Mouse (Mus musculus) spleen, postnatal 4 days (tissue): ENCODE results near the gene Cul1.

Experiments
- DNase-seq, 2 experiments: peaks; one replicate each; pipeline ENCODE4 v3.0.0; 2022; ENCODE audit warnings: low spot score in 2 of 2

Gene Cul1

DNA sequence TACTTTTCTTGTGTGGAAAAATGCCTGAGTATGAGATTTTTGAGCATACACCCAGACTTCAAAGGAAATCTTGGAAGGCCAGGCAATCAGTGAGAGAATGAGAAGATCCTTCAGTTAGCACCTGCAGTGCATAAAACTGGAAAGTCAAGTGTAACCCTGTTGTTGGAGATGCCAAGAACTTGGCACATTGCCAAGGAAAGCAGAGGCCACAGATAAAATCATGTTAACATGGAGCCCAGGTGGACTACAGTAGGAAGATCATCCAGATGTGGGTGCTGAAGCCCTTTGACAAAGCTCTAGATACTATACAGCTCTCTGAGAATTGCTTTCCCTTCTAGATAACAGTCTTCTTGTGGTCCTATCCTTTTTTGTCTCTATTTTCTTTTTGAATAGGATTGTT is 19.2 kb downstream of the Cul1 start:
- no peak for DNase-seq

DNA sequence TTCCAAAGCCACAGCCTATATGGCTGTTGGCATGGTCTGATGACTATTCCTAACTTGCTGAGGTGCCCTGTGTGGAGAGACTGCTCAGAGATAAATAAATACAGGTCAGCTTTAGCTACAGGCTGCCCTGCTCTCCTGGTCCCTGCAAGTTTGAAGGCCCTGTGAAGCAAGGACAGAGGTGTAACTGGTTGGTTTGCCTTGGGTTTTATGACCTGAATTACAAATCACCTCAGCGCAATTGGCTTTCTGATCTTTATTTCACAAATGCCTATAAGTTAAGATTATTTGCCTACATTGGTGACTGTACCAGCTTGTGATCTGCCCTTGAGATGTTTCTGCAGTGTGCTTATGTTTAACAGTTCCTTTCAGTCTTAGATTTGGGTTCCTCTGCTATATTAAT is 28.8 kb downstream of the Cul1 start:
- DNase-seq: no peak

DNA sequence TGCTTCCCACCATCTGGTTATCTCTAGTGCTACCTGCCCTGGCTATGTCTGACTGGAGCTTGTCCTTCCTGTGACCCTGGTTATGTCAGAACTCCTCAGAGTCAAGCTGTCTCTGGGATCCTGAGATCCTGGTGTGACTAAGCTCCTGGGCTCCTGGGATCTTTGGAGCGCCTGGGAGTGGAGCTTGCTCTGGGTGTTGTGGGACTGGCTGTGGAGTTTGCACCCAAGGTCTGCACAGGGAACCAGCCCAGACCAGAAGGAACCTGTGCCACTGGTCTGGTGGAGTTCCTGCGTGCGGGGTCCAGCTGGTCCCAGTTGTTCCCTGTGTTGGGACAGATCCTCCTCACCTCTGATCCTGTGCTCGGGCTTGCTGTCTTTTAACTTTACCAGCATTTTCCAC is 41.4 kb downstream of the Cul1 start:
- no peak for DNase-seq

DNA sequence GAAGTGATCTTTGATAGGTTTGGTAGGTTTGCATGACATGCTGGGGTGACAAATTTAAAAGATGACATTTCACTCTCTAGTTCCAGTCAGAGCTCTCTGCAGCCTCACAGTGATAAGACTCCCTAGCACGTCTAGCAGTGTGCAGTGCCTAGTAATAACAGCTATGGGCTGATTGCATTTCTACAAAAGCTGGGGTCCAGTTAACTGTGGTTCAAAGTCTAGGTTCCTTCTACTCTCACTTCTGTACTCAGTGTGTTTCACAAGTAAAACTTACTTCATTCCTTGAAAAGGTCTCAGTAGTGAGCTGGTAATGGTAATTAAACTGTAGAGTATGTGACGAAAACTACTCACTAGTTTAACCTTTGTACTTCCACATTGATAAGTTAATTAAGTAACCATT is 66.8 kb downstream of the Cul1 start:
- no peak for DNase-seq

DNA sequence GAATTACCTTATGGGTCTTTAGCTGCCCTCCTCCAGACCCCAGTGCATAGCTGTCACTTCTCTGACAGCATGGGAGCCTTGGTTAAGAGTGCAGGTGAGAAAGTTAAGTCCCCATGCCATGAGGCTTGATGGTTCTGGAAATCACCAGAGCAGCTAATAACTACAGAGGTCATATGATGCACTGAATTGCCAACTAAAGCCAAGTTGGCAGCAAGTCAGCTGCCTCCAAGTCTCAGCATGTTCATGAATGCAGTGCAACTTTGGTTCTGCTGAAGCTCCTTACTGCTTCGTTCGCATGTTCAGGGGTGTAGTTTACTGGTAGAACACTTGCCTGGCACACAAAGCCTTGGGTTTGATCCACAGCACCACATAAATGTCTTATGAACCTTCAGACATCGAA is 69.2 kb downstream of the Cul1 start:
- no peak for DNase-seq

DNA sequence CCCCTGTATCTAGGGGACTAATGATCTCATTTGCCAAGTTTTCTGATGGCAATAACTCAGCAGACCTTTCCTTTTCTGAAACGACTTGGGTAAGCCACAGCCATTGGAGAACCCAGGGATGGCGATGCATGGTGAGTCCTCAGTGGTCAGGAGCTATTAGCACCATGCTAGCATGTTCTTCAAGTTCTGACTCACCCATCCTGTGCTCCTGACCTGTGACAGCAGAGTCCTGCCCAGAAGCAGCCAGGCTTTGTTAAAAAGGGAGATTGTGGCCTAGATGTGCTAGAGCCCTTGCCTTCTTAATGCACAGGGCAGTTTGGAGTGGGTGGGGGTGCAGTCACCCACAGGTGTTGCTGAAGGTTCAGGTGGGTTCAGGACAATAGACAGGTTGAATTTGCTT is 71.8 kb downstream of the Cul1 start:
- DNase-seq: peak in 1 of 2 experiments; percentile 53

DNA sequence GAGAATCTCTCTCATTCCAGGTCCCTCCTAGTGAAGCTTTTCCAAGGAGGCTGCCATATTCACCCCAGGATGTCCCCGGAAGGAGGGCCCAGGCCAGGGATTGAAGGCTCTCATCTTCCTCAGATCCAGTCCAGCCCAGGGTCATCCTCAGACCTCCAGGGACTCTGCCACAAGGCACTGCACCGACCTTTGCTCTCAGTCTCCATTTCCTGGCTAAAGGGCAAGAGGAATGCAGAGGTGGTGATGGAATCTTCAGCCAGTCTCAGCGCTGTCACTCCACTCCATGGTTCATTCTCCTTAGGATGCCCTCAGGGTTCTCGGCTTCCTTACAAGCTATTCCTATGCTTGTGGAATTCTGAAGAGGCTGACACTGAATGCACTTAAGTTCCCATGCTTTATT is 73.2 kb downstream of the Cul1 start:
- DNase-seq: peak in 1 of 2 experiments; percentile 57

DNA sequence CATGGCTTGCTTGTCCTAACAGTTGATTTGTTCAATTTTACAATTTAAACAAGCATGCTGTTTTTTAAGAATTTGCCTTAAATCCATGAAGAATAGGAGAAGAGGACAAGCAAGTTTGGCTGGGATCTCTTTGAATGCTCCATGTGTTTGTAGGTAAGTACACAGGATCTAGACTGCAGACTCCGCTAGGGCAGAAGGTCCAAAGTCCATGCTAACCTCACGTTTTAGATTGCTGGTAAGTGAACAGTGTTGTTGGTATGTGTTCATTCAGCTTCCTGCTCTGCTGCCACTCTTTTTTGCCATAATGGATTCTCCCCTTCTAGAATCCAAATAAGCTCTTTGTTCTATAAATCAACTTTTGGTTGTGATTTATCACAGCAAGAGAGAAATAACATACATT is 73.9 kb downstream of the Cul1 start:
- peak in 1 of 2 experiments; percentile 20 for DNase-seq

DNA sequence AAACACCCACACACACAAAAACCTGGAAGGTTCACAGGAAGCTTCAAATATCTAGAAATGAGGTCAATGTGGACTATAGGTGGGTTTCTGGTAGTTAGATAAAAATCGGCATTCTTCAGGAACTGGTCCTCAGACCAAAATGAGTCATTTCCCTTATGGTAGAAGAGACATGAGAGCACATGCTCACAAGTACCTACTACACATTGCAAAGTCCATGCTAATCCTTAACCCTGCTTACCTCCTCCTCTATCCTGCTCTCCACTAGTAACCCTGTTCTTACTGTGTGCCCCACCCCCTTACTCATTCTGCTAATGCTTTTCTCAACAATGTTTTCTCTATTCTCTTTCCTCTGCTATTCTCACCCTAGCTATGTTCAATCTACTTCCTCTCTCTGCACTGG is 74.5 kb downstream of the Cul1 start:
- DNase-seq: peak in 1 of 2 experiments; percentile 23

DNA sequence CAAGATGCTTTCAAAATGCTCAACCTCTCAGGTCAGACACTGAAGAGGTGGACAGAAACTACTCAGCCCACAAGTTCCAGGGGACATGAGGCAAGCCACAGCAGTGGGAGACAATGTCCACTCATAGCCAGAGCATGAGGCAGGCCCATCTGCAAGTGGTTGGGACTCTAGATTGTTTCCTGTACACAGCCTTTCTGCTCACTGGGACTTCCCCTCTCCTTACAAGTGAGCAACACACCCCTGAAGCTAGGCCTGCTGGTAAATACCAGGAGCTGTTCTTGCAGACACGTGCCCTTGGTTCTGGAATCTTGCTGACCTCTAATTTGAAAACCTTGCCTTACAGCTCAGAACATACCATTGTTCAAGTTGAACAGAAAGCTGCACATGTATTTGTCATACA is 79.3 kb downstream of the Cul1 start:
- no peak for DNase-seq

DNA sequence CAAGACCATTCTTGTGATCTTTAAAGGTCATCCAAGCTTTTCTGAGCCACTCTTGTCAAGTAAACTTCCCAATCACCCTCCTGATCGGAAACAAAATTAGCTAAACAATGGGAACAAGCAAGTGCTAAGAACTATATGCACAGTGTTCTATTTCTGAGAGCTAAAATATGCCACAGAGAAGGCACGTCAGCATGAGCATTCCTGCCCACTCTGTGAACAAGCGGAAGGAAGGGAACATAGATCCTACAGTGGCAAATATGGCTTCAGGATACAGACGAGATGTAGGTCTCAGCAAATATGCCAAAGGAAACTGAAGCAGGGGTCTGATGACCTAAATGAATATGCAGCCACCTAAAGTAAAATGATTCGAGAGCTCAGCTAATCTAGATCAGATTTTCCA is 82.1 kb downstream of the Cul1 start:
- no peak for DNase-seq

DNA sequence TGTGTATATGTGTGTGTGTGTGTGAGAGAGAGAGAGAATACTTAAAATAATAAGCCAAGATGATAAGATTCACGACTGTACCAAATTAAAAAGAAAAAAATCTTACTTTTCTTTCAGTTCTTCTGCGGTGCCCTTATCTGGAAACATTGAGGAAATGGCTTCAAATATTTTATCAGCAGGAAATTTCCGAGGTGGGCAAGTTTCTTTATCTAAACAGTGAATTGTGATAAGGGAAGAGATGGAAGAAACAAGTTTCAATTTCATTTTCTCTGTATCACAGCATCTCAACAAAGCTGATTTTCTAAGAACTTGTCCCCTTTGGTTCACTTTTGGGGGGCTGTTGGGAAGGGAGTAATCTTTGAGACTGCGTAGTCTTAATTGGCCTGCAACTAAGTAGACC is 99.1 kb downstream of the Cul1 start:
- no peak for DNase-seq

DNA sequence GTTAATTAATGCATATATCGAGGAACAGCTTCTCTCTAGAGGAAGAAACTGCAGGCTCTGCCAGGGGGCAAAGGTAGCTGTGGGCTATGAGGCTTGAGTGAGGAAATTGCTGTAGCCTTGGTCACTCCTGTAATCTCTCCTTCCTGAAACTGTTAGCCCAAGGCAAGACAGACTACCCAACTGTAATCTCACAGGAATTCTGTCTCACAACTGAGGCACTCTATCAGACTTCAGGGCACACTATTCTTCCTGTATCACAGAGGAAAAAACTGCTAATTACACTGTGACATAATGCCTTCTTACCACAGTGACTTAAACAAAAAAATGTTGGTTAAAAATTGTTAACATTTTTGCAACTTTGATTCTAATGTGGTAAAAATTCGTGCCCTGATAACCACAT is 106.1 kb downstream of the Cul1 start:
- no peak for DNase-seq

DNA sequence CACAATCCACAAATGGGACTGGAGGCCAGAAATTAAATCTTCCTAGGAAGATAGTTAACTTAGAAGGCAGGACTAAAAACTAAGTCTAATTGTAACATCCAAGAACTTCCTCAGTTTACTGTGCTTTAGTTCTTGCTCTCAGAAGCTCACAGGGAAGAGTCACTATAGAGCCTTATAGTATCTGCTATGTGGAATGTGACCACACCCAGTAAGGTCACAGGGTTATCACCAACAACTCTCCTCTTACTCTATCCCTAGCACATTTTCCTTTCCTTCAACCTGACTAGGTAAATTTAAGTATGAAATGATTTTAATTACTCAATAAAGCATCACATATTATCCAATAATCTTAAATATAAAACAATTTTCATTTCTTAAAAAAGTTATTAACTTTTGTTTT is 107.2 kb downstream of the Cul1 start:
- no peak for DNase-seq

DNA sequence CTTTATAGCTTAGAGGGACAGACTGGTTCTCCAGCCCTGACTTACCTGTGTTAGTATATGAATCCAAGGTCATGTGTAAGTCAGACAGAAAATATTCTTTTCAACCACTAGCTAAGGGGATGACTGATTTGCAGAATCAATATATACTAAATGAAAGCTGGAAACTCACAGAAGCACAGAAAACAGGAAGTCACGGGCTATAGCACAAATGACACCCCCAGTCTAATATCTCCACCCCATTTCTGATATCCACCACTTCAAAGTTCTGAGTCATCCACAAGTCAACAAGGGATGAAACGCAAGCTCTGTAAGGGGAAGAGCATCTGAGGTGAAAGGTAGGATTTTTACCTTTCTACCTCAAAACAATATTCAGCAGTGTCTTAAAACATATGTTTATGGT is 107.6 kb downstream of the Cul1 start:
- no peak for DNase-seq

DNA sequence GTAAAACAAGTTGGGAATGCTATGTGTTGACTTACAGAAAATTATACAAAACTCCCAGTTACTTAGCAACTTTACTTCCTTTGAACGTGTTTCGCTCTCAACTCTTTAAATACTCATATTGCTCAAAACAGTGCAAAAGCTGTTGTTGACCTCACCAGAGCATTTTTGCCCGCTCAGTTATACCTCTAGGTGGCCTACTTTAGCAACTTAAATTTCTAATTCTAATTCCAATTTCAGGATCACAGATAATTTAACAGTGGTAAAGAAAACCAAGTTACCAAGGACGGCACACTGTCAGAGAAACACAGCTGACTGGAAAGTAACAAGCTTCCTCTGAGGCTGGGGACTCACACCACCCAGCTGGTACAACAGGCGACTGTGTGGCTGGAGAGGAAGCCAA is 108.2 kb downstream of the Cul1 start:
- no peak for DNase-seq

DNA sequence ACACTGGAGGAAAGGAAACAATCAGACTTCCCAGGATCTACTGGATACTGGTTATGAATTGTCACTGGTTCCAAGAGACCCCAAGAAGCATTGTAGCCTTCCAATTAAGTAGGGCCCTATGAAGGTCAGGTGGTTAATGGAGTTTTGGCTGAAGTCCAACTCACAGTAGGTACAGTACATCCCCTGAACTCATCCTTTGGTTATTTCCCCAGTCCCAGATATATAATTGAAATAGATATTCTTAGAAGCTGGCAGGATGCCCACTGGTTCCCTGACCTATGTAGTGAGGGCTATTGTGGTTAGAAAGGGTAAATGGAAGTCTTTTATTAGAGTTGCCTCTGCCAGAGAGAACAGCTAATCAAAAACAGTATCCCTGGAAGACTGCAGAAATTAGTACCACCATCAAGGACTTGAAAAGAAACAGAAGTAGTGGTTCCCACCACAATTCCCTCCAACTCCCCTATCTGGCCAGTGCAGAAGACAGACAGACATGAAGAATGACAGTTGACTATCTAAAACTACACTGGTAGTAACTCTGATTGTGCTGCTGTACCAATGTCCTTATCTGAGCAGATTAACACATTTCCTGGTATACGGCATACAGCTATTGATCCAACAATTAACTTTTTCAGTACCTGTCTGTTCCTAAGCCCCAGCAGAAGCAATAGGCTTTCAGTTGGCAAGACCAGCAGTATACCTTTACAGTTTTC is 112.3 kb downstream of the Cul1 start:
- DNase-seq: no peak

DNA sequence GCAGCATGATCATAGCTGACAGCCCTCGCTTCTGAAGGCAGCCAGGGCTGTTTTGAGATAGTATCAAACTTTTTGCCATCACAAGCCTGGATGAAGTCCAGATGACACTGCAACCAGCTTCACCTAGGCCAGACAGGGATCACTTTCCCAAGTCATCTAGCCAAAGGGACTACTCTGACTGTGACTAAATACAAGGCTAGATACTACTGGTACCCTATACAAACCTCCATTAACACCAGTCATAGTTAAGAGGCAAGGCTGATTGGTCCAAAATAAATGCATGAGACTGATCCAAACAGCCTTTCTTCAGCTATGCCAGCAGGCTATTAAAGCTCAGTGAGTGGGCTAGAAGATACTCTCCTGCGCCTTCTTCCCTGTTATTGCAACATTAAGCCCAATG is 119.7 kb downstream of the Cul1 start:
- DNase-seq: no peak
